Mouse (Mus musculus): ENCODE results near the gene Irf2bp1.

Gene Irf2bp1

GRCm38 (mm10) chr7:19003902-19004630, at the start of gene Irf2bp1:
Irf2bp1 (plus strand) TSS chr7:19004044.
- DNase-seq: peak; percentile 97

GRCm38 (mm10) chr7:18957569-18958383, 46.1 kb upstream of the Irf2bp1 start:
- peak; percentile 53 for DNase-seq

GRCm38 (mm10) chr7:18958384-18958766, 45.5 kb upstream of the Irf2bp1 start:
- DNase-seq: no peak

GRCm38 (mm10) chr7:18959446-18959845, 44.4 kb upstream of the Irf2bp1 start:
- peak; percentile 66 for DNase-seq

- DNase-seq: no peak
Observed at GRCm38 (mm10) chr7:18962171-18962792, 41.6 kb upstream of the Irf2bp1 start.

GRCm38 (mm10) chr7:18962795-18963194, 41.0 kb upstream of the Irf2bp1 start:
- no peak for DNase-seq

- no peak for DNase-seq
Observed at GRCm38 (mm10) chr7:18963294-18963843, 40.5 kb upstream of the Irf2bp1 start.

GRCm38 (mm10) chr7:18965312-18965711, 38.5 kb upstream of the Irf2bp1 start:
- DNase-seq: no peak

- no peak for DNase-seq
Observed at GRCm38 (mm10) chr7:18967603-18968002, 36.2 kb upstream of the Irf2bp1 start.

- no peak for DNase-seq
Observed at GRCm38 (mm10) chr7:18970956-18971355, 32.9 kb upstream of the Irf2bp1 start.

- no peak for DNase-seq
Observed at GRCm38 (mm10) chr7:18978381-18978780, 25.5 kb upstream of the Irf2bp1 start.

GRCm38 (mm10) chr7:18986503-18986902, 17.3 kb upstream of the Irf2bp1 start:
- no peak for DNase-seq

- no peak for DNase-seq
Observed at GRCm38 (mm10) chr7:18987100-18987499, 16.7 kb upstream of the Irf2bp1 start, which contains the start of gene Nanos2. Nanos2 (plus strand) TSS chr7:18987400.

GRCm38 (mm10) chr7:18987747-18988146, 16.1 kb upstream of the Irf2bp1 start:
- no peak for DNase-seq

GRCm38 (mm10) chr7:18988780-18989179, 15.1 kb upstream of the Irf2bp1 start:
- no peak for DNase-seq

GRCm38 (mm10) chr7:18989995-18990394, 13.8 kb upstream of the Irf2bp1 start:
- no peak for DNase-seq

- peak; percentile 100 for DNase-seq
Observed at GRCm38 (mm10) chr7:18990601-18991295, 13.1 kb upstream of the Irf2bp1 start, which contains the start of gene Mypop. Mypop (plus strand) TSS chr7:18991245.

- no peak for DNase-seq
Observed at GRCm38 (mm10) chr7:18991660-18992293, 12.1 kb upstream of the Irf2bp1 start.

GRCm38 (mm10) chr7:18992294-18992675, 11.6 kb upstream of the Irf2bp1 start:
- no peak for DNase-seq

- DNase-seq: no peak
Observed at GRCm38 (mm10) chr7:18993036-18993435, 10.8 kb upstream of the Irf2bp1 start.

- DNase-seq: no peak
Observed at GRCm38 (mm10) chr7:18998835-18999234, 5.0 kb upstream of the Irf2bp1 start.

- DNase-seq: no peak
Observed at GRCm38 (mm10) chr7:19000421-19000820, 3.4 kb upstream of the Irf2bp1 start.

Measured in lung, postnatal 36 days (tissue).